Mouse (Mus musculus): ENCODE measurements at regions not wholly inside any gene's neighbourhood (a gene's known extent, or its start where the extent isn't known, plus 50 kb on each side); places are given as distances from the start of the nearest gene placed in this dataset.

DNA sequence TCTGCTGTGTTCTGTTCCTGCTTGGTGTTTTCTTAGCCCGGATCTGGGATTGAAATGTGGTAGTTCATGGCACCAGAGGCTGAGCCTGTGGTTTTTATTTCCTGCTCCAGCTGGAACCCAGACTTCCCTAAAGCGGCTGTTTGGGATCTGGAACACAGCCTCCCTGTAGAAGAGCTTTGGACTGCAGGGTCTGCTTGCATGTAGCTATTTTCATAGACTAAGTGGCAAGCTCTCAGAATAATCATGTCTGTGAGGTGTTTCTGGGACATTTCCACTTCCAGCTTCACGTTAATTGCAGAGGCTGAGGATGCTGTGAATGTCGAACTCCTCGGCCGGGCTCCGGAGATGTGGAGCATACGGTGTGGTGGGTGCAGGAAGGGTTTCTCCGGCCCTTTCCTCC, 64.1 kb upstream of the Gm5148 start:
- no peak overlapping the region for H3K27ac ChIP-seq (replicated peaks; ENCODE audit: insufficient read depth, low read depth, low read length)
- H3K4me3 ChIP-seq (ENCODE audit: insufficient read depth, low read depth, low read length), result no peak overlapping the region
- H3K79me2 ChIP-seq (ENCODE audit: control insufficient read depth, insufficient read depth, low read length), result no peaks in the 10 kb centered on the region
- TF ChIP-seq CTCF (IDR thresholded peaks at IDR 0.05; ENCODE audit: low read depth, low read length) (no peak), POLR2A (IDR thresholded peaks at IDR 0.05; ENCODE audit: extremely low read depth, insufficient read depth, low read length) (no peak)
- 82% methylated on average over 9 of the region's 9 CpGs for WGBS
- no peak for DNase-seq (ENCODE audit: extremely low read depth, low read depth, low spot score)
- H3K27me3 ChIP-seq (ENCODE audit: control insufficient read depth, insufficient read depth, low read length), result no peaks in the 10 kb centered on the region
- no peak overlapping the region for H3K9ac ChIP-seq (ENCODE audit: low read depth, low read length)
- H3K36me3 ChIP-seq (ENCODE audit: control insufficient read depth, insufficient read depth, low read length), result no peaks in the 10 kb centered on the region
- H3K4me1 ChIP-seq (ENCODE audit: control insufficient read depth, insufficient read depth, low read length), result no peaks in the 10 kb centered on the region

DNA sequence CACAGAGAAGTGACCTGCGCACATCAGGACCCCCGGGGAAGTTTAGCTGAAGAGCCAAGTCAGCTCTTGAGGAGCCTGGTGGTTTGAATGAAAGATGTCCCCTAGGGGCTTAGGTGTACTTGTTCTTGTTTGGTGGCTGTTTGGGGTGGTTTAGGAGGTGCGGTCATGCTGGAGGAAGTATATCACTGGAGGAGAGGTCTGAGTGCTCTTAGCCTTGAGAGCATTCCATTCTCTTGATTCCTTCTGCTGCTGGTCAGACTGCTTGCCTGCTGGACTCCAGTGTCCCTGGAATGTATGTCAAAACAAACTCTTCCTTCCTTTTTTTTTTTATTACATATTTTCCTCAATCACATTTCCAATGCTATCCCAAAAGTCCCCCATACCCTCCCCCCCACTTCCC, 62.5 kb upstream of the Gm5148 start:
- TF ChIP-seq POLR2A (IDR thresholded peaks at IDR 0.05; ENCODE audit: extremely low read depth, insufficient read depth, low read length) (no peak), CTCF (IDR thresholded peaks at IDR 0.05; ENCODE audit: low read depth, low read length) (no peak)
- H3K27me3 ChIP-seq (ENCODE audit: control insufficient read depth, insufficient read depth, low read length), result no peaks in the 10 kb centered on the region

DNA sequence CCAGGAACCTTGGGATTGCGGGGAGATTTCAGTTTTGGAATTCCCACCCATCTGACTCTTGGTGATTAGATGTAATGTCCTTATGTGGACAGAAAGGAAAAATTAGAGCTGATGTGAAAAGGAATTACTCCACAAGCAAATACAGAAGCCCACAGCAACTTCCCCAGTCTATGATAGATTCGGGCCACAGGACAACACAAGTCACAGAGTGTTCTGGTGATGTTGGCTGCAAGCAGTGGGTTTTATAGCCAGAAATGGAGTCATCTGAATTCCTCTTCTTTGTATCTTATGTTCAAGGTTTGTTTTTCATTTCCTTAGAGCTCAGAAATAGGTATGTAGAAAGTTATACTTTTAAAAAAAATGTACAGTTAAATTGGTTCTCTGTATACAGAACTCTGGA, 56.8 kb upstream of the Gm5148 start:
- Histone ChIP-seq H3K9ac (ENCODE audit: low read depth, low read length) (no peak overlapping the region), H3K27ac (replicated peaks; ENCODE audit: insufficient read depth, low read depth, low read length) (no peak overlapping the region), H3K36me3 (ENCODE audit: control insufficient read depth, insufficient read depth, low read length) (no peaks in the 10 kb centered on the region), H3K4me1 (ENCODE audit: control insufficient read depth, insufficient read depth, low read length) (no peaks in the 10 kb centered on the region), H3K4me3 (ENCODE audit: insufficient read depth, low read depth, low read length) (no peak overlapping the region), H3K27me3 (ENCODE audit: control insufficient read depth, insufficient read depth, low read length) (no peaks in the 10 kb centered on the region), H3K79me2 (ENCODE audit: control insufficient read depth, insufficient read depth, low read length) (no peaks in the 10 kb centered on the region)
- TF ChIP-seq POLR2A (IDR thresholded peaks at IDR 0.05; ENCODE audit: extremely low read depth, insufficient read depth, low read length) (no peak), CTCF (IDR thresholded peaks at IDR 0.05; ENCODE audit: low read depth, low read length) (no peak)
- no peak for DNase-seq (ENCODE audit: extremely low read depth, low read depth, low spot score)
- 97% methylated on average over 2 of the region's 2 CpGs for WGBS

More for the DNA sequence above, 62.5 kb upstream of the Gm5148 start:
- Histone ChIP-seq H3K9ac (ENCODE audit: low read depth, low read length) (no peak overlapping the region), H3K4me1 (ENCODE audit: control insufficient read depth, insufficient read depth, low read length) (no peaks in the 10 kb centered on the region), H3K79me2 (ENCODE audit: control insufficient read depth, insufficient read depth, low read length) (no peaks in the 10 kb centered on the region), H3K36me3 (ENCODE audit: control insufficient read depth, insufficient read depth, low read length) (no peaks in the 10 kb centered on the region), H3K27ac (replicated peaks; ENCODE audit: insufficient read depth, low read depth, low read length) (no peak overlapping the region), H3K4me3 (ENCODE audit: insufficient read depth, low read depth, low read length) (no peak overlapping the region)
- WGBS, result 93% methylated on average over 3 of the region's 3 CpGs
- no peak for DNase-seq (ENCODE audit: extremely low read depth, low read depth, low spot score)

DNA sequence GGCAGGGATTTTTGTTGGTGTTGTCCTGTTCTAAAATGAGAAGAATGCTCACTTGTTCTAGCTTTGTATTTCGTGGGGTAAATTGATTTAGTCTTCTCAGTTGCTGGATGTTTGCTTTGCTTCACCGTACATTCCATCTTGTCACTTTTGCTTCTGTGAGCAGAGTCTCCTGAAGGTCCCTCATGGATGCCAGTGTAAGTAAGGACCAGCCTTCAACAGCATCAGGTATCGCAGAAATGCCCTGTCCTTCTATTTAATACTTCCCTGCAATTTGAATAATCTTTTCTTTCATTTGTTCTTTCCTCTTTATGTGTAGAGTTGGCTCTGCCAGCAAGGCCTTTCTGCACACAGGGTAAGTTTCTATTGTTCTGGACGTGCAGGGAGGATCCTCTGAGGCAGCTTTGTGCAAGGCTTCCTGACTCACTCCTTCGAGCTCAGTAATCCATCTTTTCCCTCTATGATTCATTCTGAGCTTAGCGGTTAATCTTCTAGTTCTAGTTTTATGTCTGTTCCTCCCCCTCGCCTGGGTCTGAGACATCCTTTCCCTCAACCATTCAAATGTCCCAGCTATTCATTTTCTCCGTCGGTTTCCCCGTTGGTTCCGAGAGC, 55.7 kb upstream of the Gm5148 start:
- whole genome bisulfite sequencing, result 83% methylated on average over 11 of the region's 11 CpGs

DNA sequence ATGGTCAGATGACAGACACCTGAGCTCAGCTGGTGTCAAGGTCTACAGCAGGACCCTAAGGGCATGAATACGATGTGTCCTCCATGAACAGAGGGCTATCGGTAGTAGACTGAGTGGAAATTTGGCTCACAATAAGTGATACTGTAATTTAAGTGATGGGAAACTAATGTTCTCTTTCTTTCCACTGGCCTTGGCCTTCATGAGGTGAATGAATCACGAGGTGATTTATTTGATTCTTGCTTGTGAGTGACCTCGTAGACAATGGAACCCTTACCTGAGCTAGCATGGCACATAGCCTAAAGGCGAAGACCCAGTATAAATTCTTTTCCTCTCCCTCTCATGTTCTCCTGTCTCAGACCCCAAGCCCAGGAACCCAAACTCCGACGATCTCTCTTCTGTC, 54.1 kb upstream of the Gm5148 start:
- TF ChIP-seq CTCF (IDR thresholded peaks at IDR 0.05; ENCODE audit: low read depth, low read length) (no peak), POLR2A (IDR thresholded peaks at IDR 0.05; ENCODE audit: extremely low read depth, insufficient read depth, low read length) (no peak)
- Histone ChIP-seq H3K79me2 (ENCODE audit: control insufficient read depth, insufficient read depth, low read length) (no peaks in the 10 kb centered on the region), H3K36me3 (ENCODE audit: control insufficient read depth, insufficient read depth, low read length) (no peaks in the 10 kb centered on the region), H3K4me3 (ENCODE audit: insufficient read depth, low read depth, low read length) (no peak overlapping the region), H3K27me3 (ENCODE audit: control insufficient read depth, insufficient read depth, low read length) (no peaks in the 10 kb centered on the region), H3K9ac (ENCODE audit: low read depth, low read length) (no peak overlapping the region), H3K4me1 (ENCODE audit: control insufficient read depth, insufficient read depth, low read length) (no peaks in the 10 kb centered on the region), H3K27ac (replicated peaks; ENCODE audit: insufficient read depth, low read depth, low read length) (no peak overlapping the region)
- 96% methylated on average over 7 of the region's 7 CpGs for WGBS
- no peak for DNase-seq (ENCODE audit: extremely low read depth, low read depth, low spot score)

More for the DNA sequence above, 55.7 kb upstream of the Gm5148 start:
- TF ChIP-seq POLR2A (IDR thresholded peaks at IDR 0.05; ENCODE audit: extremely low read depth, insufficient read depth, low read length), result no peak
- H3K36me3 ChIP-seq (ENCODE audit: control insufficient read depth, insufficient read depth, low read length), result no peaks in the 10 kb centered on the region
- DNase-seq (ENCODE audit: extremely low read depth, low read depth, low spot score), result no peak
- no peak overlapping the region for H3K4me3 ChIP-seq (ENCODE audit: insufficient read depth, low read depth, low read length)
- no peaks in the 10 kb centered on the region for H3K79me2 ChIP-seq (ENCODE audit: control insufficient read depth, insufficient read depth, low read length)
- H3K27ac ChIP-seq (replicated peaks; ENCODE audit: insufficient read depth, low read depth, low read length), result no peak overlapping the region
- no peak overlapping the region for H3K9ac ChIP-seq (ENCODE audit: low read depth, low read length)
- no peaks in the 10 kb centered on the region for H3K27me3 ChIP-seq (ENCODE audit: control insufficient read depth, insufficient read depth, low read length)
- H3K4me1 ChIP-seq (ENCODE audit: control insufficient read depth, insufficient read depth, low read length), result no peaks in the 10 kb centered on the region

DNA sequence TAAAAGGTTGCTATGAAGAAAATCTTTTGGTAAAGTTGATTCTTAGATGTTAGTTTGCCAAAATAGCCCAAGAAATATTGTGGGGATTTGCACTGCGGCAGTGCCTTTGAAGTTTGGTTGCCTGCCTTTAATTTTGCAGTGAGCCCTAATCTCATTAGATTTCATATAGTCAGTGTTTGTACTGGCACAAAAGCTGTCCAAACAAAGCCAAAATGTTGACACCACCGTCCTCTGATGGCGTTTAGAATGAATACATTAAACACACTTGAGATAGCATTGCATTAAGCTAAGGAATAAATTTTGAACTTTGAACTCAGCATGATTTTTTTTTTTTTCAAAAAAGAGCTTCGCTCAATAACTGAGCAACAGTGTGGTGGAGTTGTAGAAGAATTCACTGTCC, 51.9 kb upstream of the Gm5148 start:
- H3K9ac ChIP-seq (ENCODE audit: low read depth, low read length), result no peak overlapping the region
- no peaks in the 10 kb centered on the region for H3K36me3 ChIP-seq (ENCODE audit: control insufficient read depth, insufficient read depth, low read length)
- no peak for DNase-seq (ENCODE audit: extremely low read depth, low read depth, low spot score)
- no peak overlapping the region for H3K4me3 ChIP-seq (ENCODE audit: insufficient read depth, low read depth, low read length)
- no peak for TF ChIP-seq CTCF (IDR thresholded peaks at IDR 0.05; ENCODE audit: low read depth, low read length)
- TF ChIP-seq POLR2A (IDR thresholded peaks at IDR 0.05; ENCODE audit: extremely low read depth, insufficient read depth, low read length), result no peak
- H3K79me2 ChIP-seq (ENCODE audit: control insufficient read depth, insufficient read depth, low read length), result no peaks in the 10 kb centered on the region
- H3K27ac ChIP-seq (replicated peaks; ENCODE audit: insufficient read depth, low read depth, low read length), result no peak overlapping the region
- H3K27me3 ChIP-seq (ENCODE audit: control insufficient read depth, insufficient read depth, low read length), result no peaks in the 10 kb centered on the region
- WGBS, result 43% methylated on average over 4 of the region's 4 CpGs
- H3K4me1 ChIP-seq (ENCODE audit: control insufficient read depth, insufficient read depth, low read length), result no peaks in the 10 kb centered on the region
